Mouse (Mus musculus): Measurements from ENCODE around the gene Slc39a9. TPM values are rescaled to one million over a fixed set of nuclear protein-coding genes. Genes with fewer than 3 reads are reported as not detected.

The Slc39a9 gene
- total RNA-seq, 1 experiment from 2014 or later, result 10.3 TPM

GRCm38 (mm10) chr12:80693700-80694099, 50.0 kb downstream of the Slc39a9 start:
- no peak for ATAC-seq (replicated peaks in 1 of 2; ENCODE audit: insufficient read depth in 1 of 2, low FRiP score in 2 of 2, low TSS enrichment in 1 of 2, low read depth in 1 of 2, poor library complexity in 2 of 2, severe bottlenecking in 2 of 2)

GRCm38 (mm10) chr12:80695004-80695403, 51.3 kb downstream of the Slc39a9 start:
- no peak for ATAC-seq (replicated peaks in 1 of 2; ENCODE audit: insufficient read depth in 1 of 2, low FRiP score in 2 of 2, low TSS enrichment in 1 of 2, low read depth in 1 of 2, poor library complexity in 2 of 2, severe bottlenecking in 2 of 2)

DNA sequence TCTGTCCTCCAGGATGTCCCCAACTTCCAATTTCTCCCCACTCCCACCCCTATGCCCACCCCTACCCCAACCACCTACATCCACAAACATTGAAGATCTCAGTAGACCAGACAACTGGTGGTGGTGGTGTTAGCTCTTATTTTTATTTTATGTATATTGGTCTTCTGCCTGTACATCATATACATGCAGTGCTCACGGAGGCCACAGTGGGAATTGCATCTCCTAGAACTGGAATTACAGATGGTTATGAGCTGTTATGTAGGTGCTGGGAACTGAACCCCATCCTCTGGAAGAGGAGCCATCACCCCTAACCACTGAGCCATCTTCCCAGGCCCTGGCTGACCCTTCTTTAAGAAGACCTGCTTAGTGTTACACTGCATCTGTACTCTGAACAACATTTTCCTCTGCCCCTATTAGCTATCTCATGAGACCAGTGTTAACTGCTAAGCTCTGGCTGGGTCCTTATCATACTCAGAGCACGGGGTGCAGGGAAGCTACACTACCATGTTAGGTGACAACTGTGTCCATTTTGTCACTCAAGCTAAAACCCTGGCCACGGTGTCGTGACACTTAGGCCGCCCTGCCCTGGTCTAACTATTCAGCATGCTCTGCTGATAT, 55.0 kb downstream of the Slc39a9 start:
- ATAC-seq (replicated peaks in 1 of 2; ENCODE audit: insufficient read depth in 1 of 2, low FRiP score in 2 of 2, low TSS enrichment in 1 of 2, low read depth in 1 of 2, poor library complexity in 2 of 2, severe bottlenecking in 2 of 2), result peak in 1 of 2 experiments; percentile 39; a peak in 1 of 4 replicates

- ATAC-seq (replicated peaks in 1 of 2; ENCODE audit: insufficient read depth in 1 of 2, low FRiP score in 2 of 2, low TSS enrichment in 1 of 2, low read depth in 1 of 2, poor library complexity in 2 of 2, severe bottlenecking in 2 of 2), result 0 out of 4 replicates have a peak, but pooled peaks of 1 of the 2 experiments have one; percentile 5
Observed at GRCm38 (mm10) chr12:80699144-80699531, 55.5 kb downstream of the Slc39a9 start.

DNA sequence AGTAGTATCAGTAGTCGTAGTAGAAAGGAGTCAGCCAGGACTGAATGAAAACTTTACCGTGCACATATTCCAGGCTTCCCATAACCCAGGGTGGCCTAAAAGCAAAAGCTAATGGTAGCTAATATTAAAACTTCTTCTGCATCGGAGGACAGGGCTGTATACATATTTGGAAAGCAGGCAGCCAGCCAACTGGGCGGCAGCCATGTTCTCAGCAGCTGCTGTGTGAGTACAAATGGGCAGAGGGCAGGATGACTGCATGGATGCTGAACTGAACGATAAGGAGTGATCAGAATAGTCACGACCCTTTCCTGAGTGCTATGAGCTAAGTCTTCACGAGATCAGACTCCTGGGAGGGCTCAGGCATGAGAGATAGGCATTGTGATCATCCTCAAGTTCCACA, 57.6 kb downstream of the Slc39a9 start:
- ATAC-seq (replicated peaks in 1 of 2; ENCODE audit: insufficient read depth in 1 of 2, low FRiP score in 2 of 2, low TSS enrichment in 1 of 2, low read depth in 1 of 2, poor library complexity in 2 of 2, severe bottlenecking in 2 of 2), result no peak

- no peak for ATAC-seq (replicated peaks in 1 of 2; ENCODE audit: insufficient read depth in 1 of 2, low FRiP score in 2 of 2, low TSS enrichment in 1 of 2, low read depth in 1 of 2, poor library complexity in 2 of 2, severe bottlenecking in 2 of 2)
Observed at GRCm38 (mm10) chr12:80706208-80706914, 62.7 kb downstream of the Slc39a9 start.

DNA sequence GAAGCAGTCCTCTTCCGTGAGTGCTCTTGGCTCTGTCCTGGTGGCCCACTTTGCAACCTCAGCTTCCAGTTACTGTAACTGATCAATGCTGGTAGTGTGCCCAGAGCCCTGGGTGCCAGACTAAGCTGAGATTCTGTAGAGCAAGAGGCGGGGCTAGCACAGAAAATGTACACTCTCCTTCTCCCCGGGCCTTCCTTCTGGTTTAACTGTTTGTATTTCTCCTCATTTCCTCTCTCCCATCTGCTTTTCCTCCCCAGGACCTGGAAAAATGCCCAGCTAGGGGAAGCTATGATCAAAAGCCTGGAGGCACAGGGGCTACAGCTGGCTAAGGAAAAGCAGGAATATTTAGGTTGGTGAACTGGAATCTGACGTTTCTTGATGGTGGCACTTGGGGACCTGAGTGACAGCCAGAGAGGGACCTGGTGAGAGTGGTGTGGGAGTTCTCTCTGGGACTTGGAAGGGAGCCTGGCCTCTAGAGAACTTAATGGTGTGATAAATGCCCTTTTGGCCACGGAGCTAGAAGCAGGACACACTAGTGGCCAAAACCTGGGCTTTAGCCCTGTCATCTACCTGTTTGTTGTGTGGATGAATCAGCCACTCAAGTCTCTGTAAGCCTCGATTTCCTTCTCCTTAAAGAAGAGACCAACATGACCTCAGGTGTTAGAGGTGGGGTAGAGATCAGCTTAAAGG, 63.4 kb downstream of the Slc39a9 start:
- ATAC-seq (replicated peaks in 1 of 2; ENCODE audit: insufficient read depth in 1 of 2, low FRiP score in 2 of 2, low TSS enrichment in 1 of 2, low read depth in 1 of 2, poor library complexity in 2 of 2, severe bottlenecking in 2 of 2), result no peak

DNA sequence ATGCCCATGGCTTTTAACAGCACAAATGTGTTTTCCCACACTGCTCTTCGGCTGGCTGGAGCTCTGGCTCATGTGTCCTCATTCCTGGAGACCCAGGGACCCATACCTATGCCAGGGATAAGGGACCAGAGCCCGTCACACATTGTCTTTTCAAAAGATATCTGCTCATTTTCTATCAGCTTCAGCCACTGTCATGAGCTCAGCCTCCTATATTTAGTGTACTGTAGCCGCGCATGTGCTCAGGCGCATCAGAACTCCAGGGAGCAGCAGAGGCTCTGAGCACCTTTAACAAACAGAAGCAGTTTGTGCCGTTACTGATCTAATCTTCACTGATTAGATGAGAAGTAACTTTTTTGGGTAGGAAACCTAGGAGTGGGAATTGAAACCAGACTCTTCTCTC, 72.2 kb downstream of the Slc39a9 start:
- no peak for ATAC-seq (replicated peaks in 1 of 2; ENCODE audit: insufficient read depth in 1 of 2, low FRiP score in 2 of 2, low TSS enrichment in 1 of 2, low read depth in 1 of 2, poor library complexity in 2 of 2, severe bottlenecking in 2 of 2)

DNA sequence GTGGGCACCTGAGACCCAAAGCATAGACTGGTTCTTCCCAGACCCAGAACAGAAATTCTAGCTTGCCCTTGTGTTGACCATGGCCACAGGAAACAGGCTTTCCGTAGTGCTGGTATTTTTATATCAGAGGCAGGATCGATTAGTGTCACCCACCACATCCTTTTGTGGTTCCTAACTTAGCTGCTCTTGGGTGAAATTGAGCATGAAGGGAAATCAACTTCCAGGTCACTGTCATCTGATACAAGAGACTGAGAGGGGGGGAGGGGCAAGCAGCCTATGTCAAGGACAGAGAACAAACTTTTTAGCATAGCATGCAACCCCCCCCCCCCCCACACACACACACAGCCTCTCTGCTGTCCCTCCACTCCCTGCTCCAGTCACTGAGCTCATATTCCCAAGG, 75.5 kb downstream of the Slc39a9 start:
- ATAC-seq (replicated peaks in 1 of 2; ENCODE audit: insufficient read depth in 1 of 2, low FRiP score in 2 of 2, low TSS enrichment in 1 of 2, low read depth in 1 of 2, poor library complexity in 2 of 2, severe bottlenecking in 2 of 2), result no peak

DNA sequence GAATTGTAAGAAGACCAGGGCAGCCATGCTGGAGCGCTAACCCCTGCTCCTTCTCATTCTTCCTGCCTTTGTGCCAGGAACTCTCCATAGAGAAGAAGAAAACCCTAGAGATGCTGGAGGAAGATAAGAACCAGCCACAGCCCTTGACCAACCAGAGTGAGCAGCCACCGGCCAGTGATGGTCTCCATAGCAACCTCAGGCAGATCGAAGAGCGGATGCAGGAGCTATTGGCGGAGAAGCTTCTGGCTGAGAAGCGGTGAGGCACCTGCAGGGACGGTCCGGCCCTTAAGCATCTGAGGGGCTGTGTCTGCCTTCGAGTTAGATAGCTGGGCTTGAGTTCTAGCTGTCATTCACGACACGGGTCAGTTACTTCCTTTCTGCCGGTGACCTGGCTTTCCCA, 76.8 kb downstream of the Slc39a9 start:
- ATAC-seq (replicated peaks in 1 of 2; ENCODE audit: insufficient read depth in 1 of 2, low FRiP score in 2 of 2, low TSS enrichment in 1 of 2, low read depth in 1 of 2, poor library complexity in 2 of 2, severe bottlenecking in 2 of 2), result no peak

DNA sequence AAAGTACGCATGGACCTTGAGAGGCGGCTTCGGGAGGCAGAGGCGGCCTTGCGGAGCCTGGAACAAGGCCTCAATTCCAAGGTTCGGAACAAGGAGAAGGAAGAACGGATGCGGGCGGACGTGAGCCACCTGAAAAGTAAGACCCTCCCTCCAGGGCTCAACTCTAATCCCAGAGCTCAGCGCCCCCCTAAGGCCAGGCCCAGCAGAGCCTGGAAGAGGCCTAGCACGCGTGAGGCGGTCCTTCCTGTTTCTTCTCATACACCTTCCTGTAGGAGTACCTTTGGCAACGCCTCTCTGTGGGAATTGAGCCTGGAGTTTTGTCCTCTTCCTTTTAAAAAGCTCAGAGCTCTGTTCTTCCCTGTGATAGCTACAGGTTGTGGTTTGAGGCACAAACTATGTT, 77.8 kb downstream of the Slc39a9 start:
- ATAC-seq (replicated peaks in 1 of 2; ENCODE audit: insufficient read depth in 1 of 2, low FRiP score in 2 of 2, low TSS enrichment in 1 of 2, low read depth in 1 of 2, poor library complexity in 2 of 2, severe bottlenecking in 2 of 2), result no peak

GRCm38 (mm10) chr12:80724853-80725559, 81.3 kb downstream of the Slc39a9 start:
- peak; percentile 72 to 87 for ATAC-seq (replicated peaks in 1 of 2; ENCODE audit: insufficient read depth in 1 of 2, low FRiP score in 2 of 2, low TSS enrichment in 1 of 2, low read depth in 1 of 2, poor library complexity in 2 of 2, severe bottlenecking in 2 of 2)

GRCm38 (mm10) chr12:80728207-80728606, 84.5 kb downstream of the Slc39a9 start:
- ATAC-seq (replicated peaks in 1 of 2; ENCODE audit: insufficient read depth in 1 of 2, low FRiP score in 2 of 2, low TSS enrichment in 1 of 2, low read depth in 1 of 2, poor library complexity in 2 of 2, severe bottlenecking in 2 of 2), result no peak

DNA sequence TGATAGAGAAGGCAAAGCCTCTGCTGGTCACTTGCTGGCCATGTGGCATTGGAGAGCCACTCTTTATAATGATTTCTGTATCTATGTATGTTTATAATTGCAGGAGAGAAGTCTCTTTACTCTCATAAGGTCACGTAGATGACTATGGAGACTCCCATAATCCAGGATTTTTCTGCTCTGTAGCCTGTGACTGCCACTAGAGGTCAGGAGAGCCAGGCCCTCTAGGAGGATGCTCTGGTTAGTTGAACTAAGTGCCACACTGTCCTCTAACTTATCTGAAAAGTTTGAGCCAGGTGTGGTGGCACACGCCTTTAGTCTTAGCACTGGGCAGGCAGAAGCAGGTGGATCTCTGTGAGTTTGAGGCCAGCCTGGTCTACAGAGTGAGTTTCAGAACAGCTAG, 85.1 kb downstream of the Slc39a9 start:
- ATAC-seq (replicated peaks in 1 of 2; ENCODE audit: insufficient read depth in 1 of 2, low FRiP score in 2 of 2, low TSS enrichment in 1 of 2, low read depth in 1 of 2, poor library complexity in 2 of 2, severe bottlenecking in 2 of 2), result no peak

- ATAC-seq (replicated peaks in 1 of 2; ENCODE audit: insufficient read depth in 1 of 2, low FRiP score in 2 of 2, low TSS enrichment in 1 of 2, low read depth in 1 of 2, poor library complexity in 2 of 2, severe bottlenecking in 2 of 2), result no peak
Observed at GRCm38 (mm10) chr12:80729758-80730530, 86.3 kb downstream of the Slc39a9 start.

GRCm38 (mm10) chr12:80730567-80730966, 86.9 kb downstream of the Slc39a9 start:
- ATAC-seq (replicated peaks in 1 of 2; ENCODE audit: insufficient read depth in 1 of 2, low FRiP score in 2 of 2, low TSS enrichment in 1 of 2, low read depth in 1 of 2, poor library complexity in 2 of 2, severe bottlenecking in 2 of 2), result peak; percentile 61 to 68; a peak in 3 of 4 replicates
